Mouse (Mus musculus) midbrain, embryonic 14.5 days (tissue): ENCODE measurements around the gene Pnisr. TPM values are rescaled to one million over a fixed set of nuclear protein-coding genes. Genes with fewer than 3 reads are reported as not detected.

Source experiments
- ATAC-seq: fragments of 200-750 bp; cut with Nextera tagmentation; 2 replicates; pipeline ENCODE4 v1.8.0; 2017; ENCODE audit warnings: moderate number of reproducible peaks, moderate library complexity; ENCODE audit not compliant: low FRiP score, low TSS enrichment
- DNase-seq: peaks from one replicate; pipeline ENCODE4 v3.0.0-alpha.2; 2015
- H3K27ac ChIP-seq: fragments of 300-500 bp; sonication (generic); replicated peaks from 2 replicates; pipeline ENCODE4 v1.5.1; 2014; ENCODE audit warnings: mild to moderate bottlenecking, low read depth, low read length, moderate library complexity
- H3K27me3 ChIP-seq: fragments of 300-500 bp; sonication (generic); 2 replicates; pipeline ENCODE4 v1.6.1; 2014; ENCODE audit warnings: low read length, control low read depth, mixed read lengths; ENCODE audit not compliant: control insufficient read depth, insufficient read depth
- H3K36me3 ChIP-seq: fragments of 300-500 bp; sonication (generic); 2 replicates; pipeline ENCODE4 v1.6.1; 2014; ENCODE audit warnings: low read length, control low read depth; ENCODE audit not compliant: control insufficient read depth, insufficient read depth
- H3K4me1 ChIP-seq: fragments of 300-500 bp; sonication (generic); 2 replicates; pipeline ENCODE4 v1.6.1; 2014; ENCODE audit warnings: mild to moderate bottlenecking, antibody characterized with exemption, low read length, control low read depth; ENCODE audit not compliant: control insufficient read depth, insufficient read depth
- H3K4me2 ChIP-seq: fragments of 300-500 bp; sonication (generic); 2 replicates; pipeline ENCODE4 v1.6.1; 2014; ENCODE audit warnings: mild to moderate bottlenecking, low read length, moderate library complexity
- H3K4me3 ChIP-seq: fragments of 300-500 bp; sonication (generic); replicated peaks from 2 replicates; pipeline ENCODE4 v1.5.1; 2014; ENCODE audit warnings: low read depth, low read length
- H3K9ac ChIP-seq: fragments of 300-500 bp; sonication (generic); replicated peaks from 2 replicates; pipeline ENCODE4 v1.6.1; 2014; ENCODE audit warnings: mild to moderate bottlenecking, low read length, moderate library complexity
- H3K9me3 ChIP-seq: fragments of 300-500 bp; sonication (generic); 2 replicates; pipeline ENCODE4 v1.6.1; 2016; ENCODE audit warnings: low read length, control low read depth, mixed read lengths; ENCODE audit not compliant: control insufficient read depth
- WGBS: fragments of 180-500 bp; shearing (Covaris S2); extraction: QIAGEN DNeasy Blood & Tissue Kit; methylation state at CpG from one replicate; pipeline ENCODE4 v1.1.7; 2014; 5-methylcytosine and 5-hydroxymethylcytosine counted together
- polyA plus RNA-seq: library from polyadenylated mRNA; unstranded; fragments of >200 nt; fragmentation: Nextera tagmentation; extraction: Ambion mirVana; gene quantifications from 2 replicates; pipeline ENCODE4 v1.2.1, GENCODE M21; 2014

The Pnisr gene
- polyA plus RNA-seq, 1 experiment from 2014 or later: 191 TPM

DNA sequence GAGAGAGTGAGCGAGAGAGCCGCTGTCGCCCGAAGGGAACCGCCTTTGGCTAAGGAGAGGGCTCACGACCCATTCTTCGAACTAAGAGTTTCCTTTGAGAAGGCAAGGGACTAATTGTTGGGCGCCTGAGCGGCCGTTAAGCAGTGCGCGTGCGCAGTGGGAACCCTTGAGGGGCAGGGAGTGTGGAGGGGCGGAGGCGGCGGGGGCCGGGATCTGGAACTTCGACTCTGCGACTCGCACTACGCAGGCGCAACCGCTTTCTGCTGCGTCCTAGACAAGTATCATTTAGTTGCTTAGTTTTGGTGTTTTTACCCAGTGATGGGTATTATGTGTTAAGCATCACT, 876 bp downstream of the Pnisr start:
- Histone ChIP-seq H3K9me3 (no peaks in the 10 kb centered on the region), H3K4me2 (peak overlapping the region; percentile 62), H3K36me3 (no peaks in the 10 kb centered on the region), H3K27ac (peak overlapping the region; percentile 94), H3K4me3 (peak overlapping the region; percentile 61), H3K27me3 (no peaks in the 10 kb centered on the region), H3K4me1 (peaks cover 21% of the 10 kb centered on the region), H3K9ac (peak overlapping the region; percentile 80)
- peak; percentile 89 for ATAC-seq
- peak; percentile 96 for DNase-seq
- under 1% methylated on average over 24 of the region's 24 CpGs for WGBS

DNA sequence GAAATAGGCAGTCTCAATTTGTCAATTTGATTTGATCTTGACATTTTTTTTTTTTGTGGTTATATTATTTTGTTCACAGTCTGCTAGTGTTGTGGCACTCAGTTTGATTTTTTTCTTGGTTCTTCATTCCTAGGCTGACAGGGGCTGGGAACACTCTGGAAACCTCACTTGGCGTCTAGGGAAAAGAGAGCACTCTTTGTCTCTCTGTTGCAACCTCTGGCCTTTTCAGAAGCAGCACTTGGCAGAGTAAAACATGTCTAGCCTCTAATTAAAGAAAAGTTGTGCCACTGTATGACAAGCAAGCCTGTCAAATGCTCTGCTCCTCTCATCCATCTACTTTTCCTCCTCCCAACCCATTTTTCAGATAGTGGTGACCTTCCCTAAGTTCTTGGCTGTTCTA, 10.1 kb downstream of the Pnisr start:
- Histone ChIP-seq H3K36me3 (peaks cover 64% of the 10 kb centered on the region), H3K4me2 (no peak overlapping the region), H3K27me3 (no peaks in the 10 kb centered on the region), H3K27ac (no peak overlapping the region), H3K9ac (no peak overlapping the region), H3K4me3 (no peak overlapping the region), H3K4me1 (no peaks in the 10 kb centered on the region), H3K9me3 (no peaks in the 10 kb centered on the region)
- DNase-seq (no peak), ATAC-seq (no peak)
- WGBS: 81% methylated on average over 1 of the region's 1 CpGs

DNA sequence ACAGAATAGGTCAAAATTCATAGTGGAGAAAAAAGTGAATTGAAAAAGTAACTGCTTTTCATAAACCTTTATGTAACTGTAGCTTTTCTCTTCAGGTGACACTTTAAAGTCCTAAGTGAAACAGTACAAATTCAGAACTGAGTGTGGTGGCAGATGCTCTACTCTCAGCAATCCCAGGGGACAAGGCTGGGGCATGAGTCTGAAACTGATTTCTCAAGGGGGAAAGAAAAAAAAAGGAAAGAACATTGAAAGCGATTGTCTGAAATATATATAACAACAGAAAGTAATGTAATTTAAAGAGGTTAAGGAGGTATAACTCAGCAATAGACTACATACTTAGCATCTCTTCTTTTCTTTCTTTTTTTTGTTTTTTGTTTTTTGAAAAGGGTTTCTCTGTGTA, 17.8 kb downstream of the Pnisr start:
- H3K36me3 ChIP-seq: peaks cover 68% of the 10 kb centered on the region
- DNase-seq (no peak), ATAC-seq (no peak)
- H3K9me3 ChIP-seq: no peaks in the 10 kb centered on the region
- no peak overlapping the region for H3K27ac ChIP-seq
- 97% methylated on average over 1 of the region's 1 CpGs for WGBS
- H3K4me3 ChIP-seq: no peak overlapping the region
- no peak overlapping the region for H3K9ac ChIP-seq
- no peaks in the 10 kb centered on the region for H3K4me1 ChIP-seq
- H3K27me3 ChIP-seq: no peaks in the 10 kb centered on the region
- no peak overlapping the region for H3K4me2 ChIP-seq

DNA sequence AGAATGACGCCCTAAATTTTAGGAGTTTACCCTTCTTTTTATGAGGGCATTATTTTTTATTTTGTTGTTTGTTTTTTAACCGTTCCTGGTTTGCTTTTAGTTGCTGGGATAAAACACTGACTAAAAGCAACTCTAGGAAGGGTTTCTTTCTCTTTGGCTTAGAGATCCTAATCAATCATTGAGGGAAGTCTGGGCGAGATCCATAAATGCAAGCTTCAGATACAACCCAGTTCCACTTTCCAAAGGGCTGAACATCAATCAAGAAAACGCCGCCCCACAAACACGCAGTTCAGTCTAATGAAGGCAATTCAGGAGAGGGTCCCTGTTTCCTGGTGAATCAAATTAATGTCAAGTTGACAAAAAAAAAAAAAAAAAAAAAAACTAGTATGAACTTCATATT, 31.4 kb downstream of the Pnisr start:
- H3K4me1 ChIP-seq: no peaks in the 10 kb centered on the region
- H3K27ac ChIP-seq: no peak overlapping the region
- peak overlapping the region; percentile 68 for H3K4me2 ChIP-seq
- no peaks in the 10 kb centered on the region for H3K27me3 ChIP-seq
- WGBS: 36% methylated on average over 6 of the region's 6 CpGs
- no peaks in the 10 kb centered on the region for H3K9me3 ChIP-seq
- H3K9ac ChIP-seq: no peak overlapping the region; the same call in 1 of the 2 replicates
- peaks cover 26% of the 10 kb centered on the region for H3K36me3 ChIP-seq
- 0 out of 2 replicates have a peak, but pooled peaks have one; percentile 7 for ATAC-seq
- DNase-seq: no peak
- peak overlapping the region; percentile 73 for H3K4me3 ChIP-seq

DNA sequence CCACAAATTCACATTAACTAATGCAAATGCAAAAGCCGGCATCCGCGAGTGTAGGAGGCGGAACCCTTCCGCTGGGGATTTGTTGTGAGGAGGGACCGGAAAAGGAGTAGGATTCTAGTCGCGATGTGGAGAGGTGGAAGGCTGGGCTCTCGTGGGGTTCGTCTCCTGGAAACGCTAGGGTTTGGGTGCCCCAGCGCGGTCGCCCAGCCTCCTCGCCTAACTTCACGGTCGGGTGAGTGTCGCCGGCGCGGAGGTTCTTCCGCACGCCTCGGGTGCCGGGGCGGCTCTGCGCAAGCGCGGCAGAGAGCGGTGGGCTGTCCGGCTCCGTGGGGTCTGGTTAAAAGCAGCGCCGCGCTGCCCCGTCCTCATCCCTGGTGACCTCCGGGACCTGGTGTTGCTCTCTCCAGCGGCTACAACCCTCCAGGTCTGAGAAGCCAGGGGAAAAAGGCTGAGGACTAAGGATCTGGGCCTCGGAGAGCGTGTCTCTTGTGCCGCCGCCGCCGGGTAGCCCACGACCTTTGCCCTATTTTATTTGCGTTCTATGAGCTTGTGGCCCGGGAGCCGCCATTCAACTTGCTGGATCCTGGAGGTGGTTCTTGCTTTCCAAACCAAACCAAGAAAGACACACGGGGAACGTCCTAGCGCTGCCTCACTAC, 32.3 kb downstream of the Pnisr start, which contains the start of gene Coq3:
Gene Coq3, plus strand, starts transcription at position 109 of the 656 bp plus-strand sequence.
- Histone ChIP-seq H3K9ac (peak within 1 kb of the TSS; percentile 82), H3K36me3 (peaks cover 18% of the 10 kb centered on the region), H3K4me3 (peak within 1 kb of the TSS; percentile 73), H3K4me1 (no peaks in the 10 kb centered on the region), H3K27me3 (no peaks in the 10 kb centered on the region), H3K9me3 (no peaks in the 10 kb centered on the region), H3K27ac (peak within 1 kb of the TSS; percentile 91), H3K4me2 (peak within 1 kb of the TSS; percentile 68)
- under 1% methylated on average over 51 of the region's 51 CpGs for WGBS
- peak; percentile 91 for ATAC-seq
- peak; percentile 89 for DNase-seq

DNA sequence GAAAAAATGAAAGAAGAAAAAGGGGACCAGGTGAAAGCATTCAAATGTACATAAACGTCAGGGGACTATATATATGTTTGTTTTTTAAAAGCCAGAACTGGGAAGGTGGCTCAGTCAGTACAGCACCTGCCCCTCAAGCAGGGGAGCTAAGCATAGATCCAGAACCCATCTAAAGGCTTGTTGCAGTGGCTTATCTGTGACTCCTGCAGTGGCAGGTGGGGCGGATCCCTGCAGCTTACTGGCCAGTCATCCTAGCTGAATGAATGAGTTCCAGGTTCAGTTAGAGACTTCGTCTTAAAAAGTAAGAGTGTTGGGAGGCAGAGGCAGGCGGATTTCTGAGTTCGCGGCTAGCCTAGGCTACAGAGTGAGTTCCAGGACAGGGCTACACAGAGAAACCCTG, 35.4 kb downstream of the Pnisr start:
- Histone ChIP-seq H3K27ac (no peak overlapping the region), H3K9me3 (no peaks in the 10 kb centered on the region), H3K4me2 (no peak overlapping the region), H3K4me1 (no peaks in the 10 kb centered on the region), H3K4me3 (no peak overlapping the region), H3K36me3 (0 out of 2 replicates have a peak, but pooled peaks cover 1% of the 10 kb centered on the region), H3K27me3 (no peaks in the 10 kb centered on the region), H3K9ac (no peak overlapping the region)
- DNase-seq (no peak), ATAC-seq (no peak)
- WGBS: 93% methylated on average over 6 of the region's 6 CpGs

DNA sequence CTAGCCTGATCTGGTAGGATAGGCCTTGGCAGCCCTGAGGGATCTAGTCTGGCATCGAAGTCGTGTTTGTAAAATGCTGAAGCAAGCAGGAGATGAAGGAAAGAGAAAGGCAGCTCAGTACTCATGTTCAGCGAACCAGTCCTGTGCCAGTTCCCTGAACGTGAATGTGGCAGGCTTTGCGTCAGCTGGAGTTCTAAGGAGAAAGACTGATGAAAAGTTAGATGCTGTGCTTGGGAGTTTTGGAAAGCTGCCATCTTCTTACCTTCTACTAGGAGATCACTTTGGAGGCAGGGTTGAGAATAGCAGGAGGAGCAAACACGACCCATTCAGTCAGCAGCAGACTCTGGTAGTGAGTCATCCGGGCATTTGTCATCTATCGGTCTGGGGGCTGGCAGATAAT, 38.4 kb downstream of the Pnisr start:
- WGBS: 89% methylated on average over 8 of the region's 8 CpGs
- ATAC-seq: no peak

More for the DNA sequence above, 38.4 kb downstream of the Pnisr start:
- Histone ChIP-seq H3K4me2 (no peak overlapping the region), H3K36me3 (no peaks in the 10 kb centered on the region), H3K27ac (no peak overlapping the region), H3K27me3 (no peaks in the 10 kb centered on the region), H3K9ac (no peak overlapping the region), H3K9me3 (no peaks in the 10 kb centered on the region), H3K4me1 (no peaks in the 10 kb centered on the region), H3K4me3 (no peak overlapping the region)
- DNase-seq: no peak

Other genes with a start within 250 kb of the Pnisr start
- gene Prdm13, start 161.6 kb upstream of the Pnisr start, polyA plus RNA-seq: 0.42 and 0.63 TPM in 2 replicates
- gene Ccnc, start 119.9 kb upstream of the Pnisr start, polyA plus RNA-seq: 78.0 and 80.0 TPM in 2 replicates
- 10.4 and 12.3 TPM in 2 replicates for gene Usp45, start 80.4 kb upstream of the Pnisr start, polyA plus RNA-seq
- gene Tstd3, start 80.4 kb upstream of the Pnisr start, polyA plus RNA-seq: 20.0 and 26.9 TPM in 2 replicates
- 13.8 and 14.3 TPM in 2 replicates for gene Coq3, start 32.1 kb downstream of the Pnisr start, polyA plus RNA-seq
- 16.2 and 31.7 TPM in 2 replicates for gene Faxc, start 83.7 kb downstream of the Pnisr start, polyA plus RNA-seq